Mouse (Mus musculus) heart, embryonic 14.5 days (tissue): ENCODE data around the gene Phf19. TPM values are rescaled to one million over a fixed set of nuclear protein-coding genes. Genes with fewer than 3 reads are reported as not detected.

ENCODE experiments used
- ATAC-seq: fragments of 200-750 bp; cut with Nextera tagmentation; 2 replicates; pipeline ENCODE4 v1.8.0; 2017; ENCODE audit warnings: low read depth, moderate TSS enrichment; ENCODE audit not compliant: insufficient number of reproducible peaks, insufficient read depth, low FRiP score
- H3K27ac ChIP-seq, 2 experiments: fragments of 200-500 bp in 1 of 2; fragments of 300-500 bp in 1 of 2; sonication (generic) in 1 of 2; replicated peaks in 1 of 2; 2 replicates each; pipeline ENCODE4 v1.5.1; 2012 to 2014; ENCODE audit warnings: low read depth in 2 of 2, low read length in 2 of 2, control low read depth in 1 of 2, mild to moderate bottlenecking in 1 of 2, mixed read lengths in 1 of 2; ENCODE audit not compliant: control insufficient read depth in 1 of 2, insufficient read depth in 1 of 2
- H3K27me3 ChIP-seq: fragments of 300-500 bp; sonication (generic); 2 replicates; pipeline ENCODE4 v1.6.1; 2014; ENCODE audit warnings: mild to moderate bottlenecking, low read length, control low read depth; ENCODE audit not compliant: control insufficient read depth, insufficient read depth
- H3K36me3 ChIP-seq: fragments of 300-500 bp; sonication (generic); 2 replicates; pipeline ENCODE4 v1.6.1; 2014; ENCODE audit warnings: mild to moderate bottlenecking, control low read depth, low read length, mixed read lengths; ENCODE audit not compliant: control insufficient read depth, insufficient read depth
- H3K4me1 ChIP-seq, 2 experiments: fragments of 200-500 bp in 1 of 2; fragments of 300-500 bp in 1 of 2; sonication (generic) in 1 of 2; 2 replicates each; pipeline ENCODE4 v1.6.1; 2012 to 2014; ENCODE audit warnings: low read length in 2 of 2, control low read depth in 1 of 2, mixed read lengths in 1 of 2; ENCODE audit not compliant: control insufficient read depth in 2 of 2, insufficient read depth in 2 of 2
- H3K4me2 ChIP-seq: fragments of 300-500 bp; sonication (generic); 2 replicates; pipeline ENCODE4 v1.6.1; 2014; ENCODE audit warnings: mild to moderate bottlenecking, low read length
- H3K4me3 ChIP-seq, 2 experiments: fragments of 200-500 bp in 1 of 2; fragments of 300-500 bp in 1 of 2; sonication (generic) in 1 of 2; 2 replicates each; pipeline ENCODE4 v1.5.1; 2012 to 2014; ENCODE audit warnings: low read length in 2 of 2, mild to moderate bottlenecking in 2 of 2, control low read depth in 1 of 2, low read depth in 1 of 2, moderate library complexity in 1 of 2; ENCODE audit not compliant: control insufficient read depth in 1 of 2, insufficient read depth in 1 of 2
- H3K9ac ChIP-seq: fragments of 300-500 bp; sonication (generic); 2 replicates; pipeline ENCODE4 v1.6.1; 2014; ENCODE audit warnings: mild to moderate bottlenecking, low read length
- H3K9me3 ChIP-seq: fragments of 300-500 bp; sonication (generic); 2 replicates; pipeline ENCODE4 v1.6.1; 2016; ENCODE audit warnings: low read length, control low read depth; ENCODE audit not compliant: control insufficient read depth
- WGBS: fragments of 180-500 bp; shearing (Covaris S2); extraction: QIAGEN DNeasy Blood & Tissue Kit; methylation state at CpG from one replicate; pipeline ENCODE4 v1.1.7; 2014; 5-methylcytosine and 5-hydroxymethylcytosine counted together
- polyA plus RNA-seq: library from polyadenylated mRNA; unstranded; fragments of >200 nt; fragmentation: Nextera tagmentation; extraction: Ambion mirVana; gene quantifications from 2 replicates; pipeline ENCODE4 v1.2.1, GENCODE M21; 2014

Gene Phf19
- polyA plus RNA-seq, 1 experiment from 2014 or later = 3.1 TPM

GRCm38 (mm10) chr2:34903652-34904405 is 10.0 kb downstream of the Phf19 start:
- no peak for ATAC-seq
- Histone ChIP-seq H3K4me3 (no peak overlapping the region), H3K27me3 (no peaks in the 10 kb centered on the region), H3K36me3 (no peaks in the 10 kb centered on the region), H3K4me2 (peak overlapping the region; percentile 75; the same call in 1 of the 2 replicates), H3K27ac (peak overlapping the region in 1 of 2 experiments; percentile 63; a peak in 1 of 4 replicates), H3K9me3 (no peaks in the 10 kb centered on the region), H3K4me1 (peaks cover 13 to 14% of the 10 kb centered on the region in 2 experiments), H3K9ac (no peak overlapping the region)
- 57% methylated on average over 4 of the region's 4 CpGs for WGBS

- 77% methylated on average over 7 of the region's 7 CpGs for WGBS
- peaks cover 13 to 14% of the 10 kb centered on the region in 2 experiments for H3K4me1 ChIP-seq
- no peak for ATAC-seq
- H3K27me3 ChIP-seq = no peaks in the 10 kb centered on the region
- no peaks in the 10 kb centered on the region for H3K9me3 ChIP-seq
- H3K4me3 ChIP-seq = no peak overlapping the region
- H3K9ac ChIP-seq = no peak overlapping the region
- H3K4me2 ChIP-seq = no peak overlapping the region
- H3K36me3 ChIP-seq = no peaks in the 10 kb centered on the region
- H3K27ac ChIP-seq = no peak overlapping the region
These were observed 10.6 kb downstream of the Phf19 start for GRCm38 (mm10) chr2:34903191-34903590.

- Histone ChIP-seq H3K4me2 (no peak overlapping the region), H3K36me3 (no peaks in the 10 kb centered on the region), H3K4me3 (no peak overlapping the region), H3K9me3 (no peaks in the 10 kb centered on the region), H3K27ac (no peak overlapping the region), H3K27me3 (no peaks in the 10 kb centered on the region), H3K9ac (no peak overlapping the region), H3K4me1 (peaks cover 13 to 14% of the 10 kb centered on the region in 2 experiments)
- ATAC-seq = no peak
- WGBS = 83% methylated on average over 6 of the region's 6 CpGs
These were observed 11.1 kb downstream of the Phf19 start for GRCm38 (mm10) chr2:34902731-34903130.

GRCm38 (mm10) chr2:34901726-34902125 is 12.1 kb downstream of the Phf19 start:
- Histone ChIP-seq H3K4me3 (no peak overlapping the region), H3K9ac (no peak overlapping the region), H3K4me2 (no peak overlapping the region), H3K36me3 (no peaks in the 10 kb centered on the region; the same call in 1 of the 2 replicates), H3K4me1 (peaks cover 13 to 14% of the 10 kb centered on the region in 2 experiments), H3K27ac (no peak overlapping the region), H3K9me3 (no peaks in the 10 kb centered on the region), H3K27me3 (no peaks in the 10 kb centered on the region)
- no peak for ATAC-seq
- WGBS = 74% methylated on average over 4 of the region's 4 CpGs

GRCm38 (mm10) chr2:34900412-34900811 is 13.4 kb downstream of the Phf19 start:
- Histone ChIP-seq H3K27me3 (no peaks in the 10 kb centered on the region), H3K36me3 (no peaks in the 10 kb centered on the region; the same call in 1 of the 2 replicates)

GRCm38 (mm10) chr2:34899682-34900081 is 14.1 kb downstream of the Phf19 start:
- no peak overlapping the region for H3K9ac ChIP-seq
- H3K36me3 ChIP-seq = no peaks in the 10 kb centered on the region; the same call in 1 of the 2 replicates
- H3K27me3 ChIP-seq = no peaks in the 10 kb centered on the region
- no peak overlapping the region for H3K27ac ChIP-seq
- no peak overlapping the region for H3K4me3 ChIP-seq
- ATAC-seq = no peak
- WGBS = 76% methylated on average over 11 of the region's 11 CpGs
- no peaks in the 10 kb centered on the region for H3K9me3 ChIP-seq
- H3K4me2 ChIP-seq = no peak overlapping the region
- peaks cover 9 to 11% of the 10 kb centered on the region in 2 experiments; a peak in 3 of 4 replicates for H3K4me1 ChIP-seq

More at GRCm38 (mm10) chr2:34900412-34900811, 13.4 kb downstream of the Phf19 start:
- 85% methylated on average over 1 of the region's 1 CpGs for WGBS
- ATAC-seq = no peak
- Histone ChIP-seq H3K9ac (no peak overlapping the region), H3K4me1 (peaks cover 11 to 13% of the 10 kb centered on the region in 2 experiments), H3K9me3 (no peaks in the 10 kb centered on the region), H3K4me3 (no peak overlapping the region), H3K4me2 (no peak overlapping the region), H3K27ac (no peak overlapping the region)

GRCm38 (mm10) chr2:34897820-34898219 is 16.0 kb downstream of the Phf19 start:
- ATAC-seq = no peak
- Histone ChIP-seq H3K4me3 (no peak overlapping the region), H3K36me3 (no peaks in the 10 kb centered on the region; the same call in 1 of the 2 replicates), H3K27me3 (no peaks in the 10 kb centered on the region), H3K9me3 (no peaks in the 10 kb centered on the region), H3K9ac (no peak overlapping the region), H3K4me1 (no peaks in the 10 kb centered on the region), H3K4me2 (no peak overlapping the region), H3K27ac (no peak overlapping the region)
- WGBS = 25% methylated on average over 10 of the region's 10 CpGs
